8 mouse cellular contexts compared by ENCODE assay signal in the genomic region with DNA sequence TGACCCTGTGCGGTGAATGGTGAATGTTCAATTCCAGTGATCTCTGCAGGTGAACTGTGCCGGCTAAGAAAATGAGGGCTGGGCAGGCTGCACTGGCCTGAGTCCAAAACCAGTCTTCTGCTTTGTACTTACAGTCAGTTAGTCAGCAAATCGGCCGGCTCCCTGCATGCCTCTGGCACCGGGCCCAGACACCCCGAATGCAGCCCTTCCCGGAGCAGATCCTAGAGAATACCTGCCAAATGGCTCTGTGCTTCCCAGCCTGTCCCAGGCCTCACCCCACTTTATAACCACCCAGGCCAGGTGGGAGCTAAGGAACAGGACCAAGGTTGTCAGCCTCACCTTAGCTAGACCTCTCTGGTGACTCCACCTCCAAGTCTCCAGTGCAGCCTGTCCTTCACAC. TPM values are rescaled to one million over a fixed set of nuclear protein-coding genes. Genes with fewer than 3 reads are reported as not detected.
DNase-seq lines count a peak whose midpoint lies in the region; ATAC-seq and TF ChIP-seq lines count a peak whose summit lies in the region.

No protein-coding gene starts in this region.

- H3K27me3 ChIP-seq in midbrain, embryonic 13.5 days, result peaks cover 12% of the 10 kb centered on the region
- peaks cover 53% of the 10 kb centered on the region for H3K27me3 ChIP-seq in midbrain, embryonic 10.5 days (ENCODE audit: low read depth, poor library complexity, severe bottlenecking)
- H3K27me3 ChIP-seq in kidney, postnatal 0 days (ENCODE audit: insufficient read depth, low read length), result no peaks in the 10 kb centered on the region

- H3K4me3 ChIP-seq in midbrain, embryonic 13.5 days (replicated peaks), result no peak overlapping the region
- no peak overlapping the region for H3K4me3 ChIP-seq in midbrain, embryonic 10.5 days
- no peak overlapping the region for H3K4me3 ChIP-seq in kidney, postnatal 0 days (replicated peaks; ENCODE audit: low read depth, low read length)

- H3K4me1 ChIP-seq in midbrain, embryonic 13.5 days (replicated peaks), result peaks cover 45% of the 10 kb centered on the region
- peaks cover 27% of the 10 kb centered on the region for H3K4me1 ChIP-seq in midbrain, embryonic 10.5 days
- H3K4me1 ChIP-seq in kidney, postnatal 0 days (replicated peaks; ENCODE audit: insufficient read depth, low read length), result no peaks in the 10 kb centered on the region

- TF ChIP-seq CTCF in kidney, postnatal 0 days (IDR thresholded peaks at IDR 0.05; ENCODE audit: low read depth), result no peak

- no peak for DNase-seq in midbrain, embryonic 10.5 days (ENCODE audit: low spot score)
- DNase-seq in adrenal gland, postnatal 4 days (ENCODE audit: low spot score in 2 of 2), result peak; percentile 11 to 31
- peak; percentile 39 to 59 for DNase-seq in frontal cortex, postnatal 25 days (ENCODE audit: low spot score in 2 of 2)
- DNase-seq in kidney, postnatal 0 days (ENCODE audit: low spot score), result peak; percentile 25
- DNase-seq in lung, postnatal 36 days, result peak; percentile 71
- peak; percentile 68 for DNase-seq in urinary bladder, postnatal 25 days (ENCODE audit: low spot score)
- no peak for DNase-seq in embryo, embryonic 11 days

- H3K9me3 ChIP-seq in midbrain, embryonic 13.5 days, result no peaks in the 10 kb centered on the region
- H3K9me3 ChIP-seq in midbrain, embryonic 10.5 days (replicated peaks), result no peaks in the 10 kb centered on the region
- no peaks in the 10 kb centered on the region for H3K9me3 ChIP-seq in kidney, postnatal 0 days (replicated peaks; ENCODE audit: low read length)

- no peaks in the 10 kb centered on the region for H3K36me3 ChIP-seq in midbrain, embryonic 13.5 days
- H3K36me3 ChIP-seq in midbrain, embryonic 10.5 days, result no peaks in the 10 kb centered on the region
- no peaks in the 10 kb centered on the region for H3K36me3 ChIP-seq in kidney, postnatal 0 days (ENCODE audit: insufficient read depth, low read length)

- H3K4me2 ChIP-seq in midbrain, embryonic 13.5 days (replicated peaks), result no peak overlapping the region
- H3K4me2 ChIP-seq in kidney, postnatal 0 days (ENCODE audit: low read length), result no peak overlapping the region

- no peak for ATAC-seq in midbrain, embryonic 13.5 days
- ATAC-seq in kidney, postnatal 0 days (replicated peaks; ENCODE audit: low FRiP score, low read depth), result no peak

- peak overlapping the region; percentile 56 for H3K27ac ChIP-seq in midbrain, embryonic 13.5 days
- H3K27ac ChIP-seq in midbrain, embryonic 10.5 days (replicated peaks), result no peak overlapping the region
- no peak overlapping the region for H3K27ac ChIP-seq in kidney, postnatal 0 days

- 56% methylated on average over 7 of the region's 7 CpGs for WGBS in midbrain, embryonic 13.5 days
- 80% methylated on average over 7 of the region's 7 CpGs for WGBS in midbrain, embryonic 10.5 days
- WGBS in kidney, postnatal 0 days, result 14% methylated on average over 7 of the region's 7 CpGs

- H3K9ac ChIP-seq in midbrain, embryonic 13.5 days (replicated peaks), result no peak overlapping the region
- no peak overlapping the region for H3K9ac ChIP-seq in kidney, postnatal 0 days (ENCODE audit: low read depth, low read length)

RNA-seq across cellular contexts. Expression of a gene that starts 17.0 kb away (rescaled TPM):
- 6.0 and 7.1 TPM in 2 replicates for polyA plus RNA-seq in midbrain, embryonic 13.5 days (2015; fragmentation: Nextera tagmentation; extraction: Ambion mirVana)
- 0.15 and 0.24 TPM in 2 replicates for polyA plus RNA-seq in midbrain, embryonic 10.5 days (2016; fragmentation: Nextera tagmentation; extraction: Ambion mirVana)
- 1 to 10 TPM; 1.1 to 1.7 TPM for total RNA-seq in adrenal gland, postnatal 4 days (2021)
- 0.03 TPM in 1 of 2 replicates, not detected in the other for polyA plus RNA-seq in kidney, postnatal 0 days (2015; fragmentation: Nextera tagmentation; extraction: Ambion mirVana)

RNA-seq across cellular contexts. Expression of a gene that starts 26.4 kb away (rescaled TPM):
- polyA plus RNA-seq in midbrain, embryonic 13.5 days (2015; fragmentation: Nextera tagmentation; extraction: Ambion mirVana), result 49.8 and 51.2 TPM in 2 replicates
- polyA plus RNA-seq in midbrain, embryonic 10.5 days (2016; fragmentation: Nextera tagmentation; extraction: Ambion mirVana), result 33.2 and 35.5 TPM in 2 replicates
- total RNA-seq in adrenal gland, postnatal 4 days (2021), result 10 to 100 TPM; 21.7 to 23.5 TPM
- polyA plus RNA-seq in kidney, postnatal 0 days (2015; fragmentation: Nextera tagmentation; extraction: Ambion mirVana), result 14.8 and 16.1 TPM in 2 replicates

RNA-seq across cellular contexts. Expression of a gene that starts 47.9 kb away (rescaled TPM):
- polyA plus RNA-seq in midbrain, embryonic 13.5 days (2015; fragmentation: Nextera tagmentation; extraction: Ambion mirVana), result 3.7 and 4.3 TPM in 2 replicates
- 0.14 and 0.75 TPM in 2 replicates for polyA plus RNA-seq in midbrain, embryonic 10.5 days (2016; fragmentation: Nextera tagmentation; extraction: Ambion mirVana)
- total RNA-seq in adrenal gland, postnatal 4 days (2021), result 1 to 10 TPM; 2.5 TPM
- 0.08 and 0.11 TPM in 2 replicates for polyA plus RNA-seq in kidney, postnatal 0 days (2015; fragmentation: Nextera tagmentation; extraction: Ambion mirVana)

Comparison
In these comparisons a context has a peak if more than half of its experiments do, and no peak if none do; other contexts are left out.
1. DNase-seq: peak in adrenal gland, postnatal 4 days (2 of 2), frontal cortex, postnatal 25 days (2 of 2), kidney, postnatal 0 days (single experiment), lung, postnatal 36 days (single experiment) and urinary bladder, postnatal 25 days (single experiment); none in midbrain, embryonic 10.5 days (single experiment) and embryo, embryonic 11 days (single experiment).